Mouse (Mus musculus): ENCODE data around the gene Lrrc55. TPM values are rescaled to one million over a fixed set of nuclear protein-coding genes. Genes with fewer than 3 reads are reported as not detected.

Gene Lrrc55
- polyA plus RNA-seq, 1 experiment from 2014 or later: 1.4 TPM

DNA sequence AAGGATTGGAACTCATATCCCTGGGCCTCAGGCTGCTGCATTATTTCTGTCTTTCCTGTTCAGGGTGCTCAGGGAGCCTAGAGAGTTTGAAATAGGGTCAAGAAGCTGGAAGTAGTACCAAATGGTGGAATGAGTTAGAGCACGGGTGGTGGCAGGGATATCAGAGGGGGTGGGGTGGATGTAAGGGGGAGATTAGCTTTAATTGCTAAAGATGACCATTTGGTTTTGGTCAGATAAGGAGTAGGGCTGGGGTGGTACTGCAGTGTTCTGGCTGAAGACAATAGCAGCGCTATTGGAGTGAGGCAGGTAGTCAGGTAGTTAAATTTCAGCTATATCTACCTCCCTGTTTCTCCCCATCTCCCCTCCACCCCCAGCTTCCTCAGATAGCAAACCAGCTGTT lies 65.8 kb downstream of the Lrrc55 start:
- H3K9me3 ChIP-seq (ENCODE audit: control insufficient read depth): no peaks in the 10 kb centered on the region
- no peaks in the 10 kb centered on the region for H3K27me3 ChIP-seq (replicated peaks; ENCODE audit: control insufficient read depth, insufficient read depth, low read length)
- 16% methylated on average over 2 of the region's 2 CpGs for WGBS
- no peaks in the 10 kb centered on the region; the same call in 1 of the 2 replicates for H3K4me1 ChIP-seq (replicated peaks; ENCODE audit: control insufficient read depth, insufficient read depth, low read length)
- no peak overlapping the region for H3K9ac ChIP-seq (ENCODE audit: low read depth, low read length)
- no peak overlapping the region for H3K4me2 ChIP-seq (replicated peaks; ENCODE audit: low read depth)
- TF ChIP-seq CTCF (IDR thresholded peaks at IDR 0.05; ENCODE audit: low read depth): no peak
- ATAC-seq: no peak
- H3K36me3 ChIP-seq (ENCODE audit: control insufficient read depth, insufficient read depth): no peaks in the 10 kb centered on the region
- no peak overlapping the region for H3K27ac ChIP-seq (ENCODE audit: low read depth, low read length)
- no peak overlapping the region for H3K4me3 ChIP-seq (ENCODE audit: low read depth, low read length)

DNA sequence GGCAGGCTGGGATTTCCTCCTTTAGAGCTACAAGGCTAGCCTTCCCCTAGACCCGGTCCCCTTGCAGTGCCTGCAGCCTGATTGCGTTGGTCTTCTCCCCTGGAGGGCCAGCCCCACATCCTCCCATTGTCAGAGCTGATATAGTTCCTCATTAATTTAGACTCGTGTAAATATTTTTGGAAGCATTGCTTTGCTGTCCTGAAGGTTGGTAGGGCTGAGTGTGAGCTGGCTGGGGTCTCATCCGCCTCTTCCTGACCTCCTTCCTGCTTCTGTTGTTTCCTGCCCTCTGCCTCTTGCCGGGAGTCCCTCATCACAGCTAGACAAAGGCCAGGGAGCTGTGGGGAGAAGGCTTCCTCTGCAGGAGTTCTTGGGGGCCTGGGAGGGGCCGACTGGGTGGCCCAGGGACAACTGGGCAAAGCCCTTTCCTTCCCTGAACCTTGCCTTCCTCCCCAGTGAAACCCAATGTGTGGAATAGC lies 67.5 kb downstream of the Lrrc55 start:
- no peaks in the 10 kb centered on the region for H3K9me3 ChIP-seq (ENCODE audit: control insufficient read depth)
- H3K4me3 ChIP-seq (ENCODE audit: low read depth, low read length): no peak overlapping the region
- H3K9ac ChIP-seq (ENCODE audit: low read depth, low read length): no peak overlapping the region
- ATAC-seq: no peak
- TF ChIP-seq CTCF (IDR thresholded peaks at IDR 0.05; ENCODE audit: low read depth): no peak
- 54% methylated on average over 6 of the region's 6 CpGs for WGBS
- no peaks in the 10 kb centered on the region for H3K27me3 ChIP-seq (replicated peaks; ENCODE audit: control insufficient read depth, insufficient read depth, low read length)
- H3K36me3 ChIP-seq (ENCODE audit: control insufficient read depth, insufficient read depth): no peaks in the 10 kb centered on the region
- no peak overlapping the region for H3K4me2 ChIP-seq (replicated peaks; ENCODE audit: low read depth)
- H3K4me1 ChIP-seq (replicated peaks; ENCODE audit: control insufficient read depth, insufficient read depth, low read length): no peaks in the 10 kb centered on the region; the same call in 1 of the 2 replicates
- H3K27ac ChIP-seq (ENCODE audit: low read depth, low read length): no peak overlapping the region

DNA sequence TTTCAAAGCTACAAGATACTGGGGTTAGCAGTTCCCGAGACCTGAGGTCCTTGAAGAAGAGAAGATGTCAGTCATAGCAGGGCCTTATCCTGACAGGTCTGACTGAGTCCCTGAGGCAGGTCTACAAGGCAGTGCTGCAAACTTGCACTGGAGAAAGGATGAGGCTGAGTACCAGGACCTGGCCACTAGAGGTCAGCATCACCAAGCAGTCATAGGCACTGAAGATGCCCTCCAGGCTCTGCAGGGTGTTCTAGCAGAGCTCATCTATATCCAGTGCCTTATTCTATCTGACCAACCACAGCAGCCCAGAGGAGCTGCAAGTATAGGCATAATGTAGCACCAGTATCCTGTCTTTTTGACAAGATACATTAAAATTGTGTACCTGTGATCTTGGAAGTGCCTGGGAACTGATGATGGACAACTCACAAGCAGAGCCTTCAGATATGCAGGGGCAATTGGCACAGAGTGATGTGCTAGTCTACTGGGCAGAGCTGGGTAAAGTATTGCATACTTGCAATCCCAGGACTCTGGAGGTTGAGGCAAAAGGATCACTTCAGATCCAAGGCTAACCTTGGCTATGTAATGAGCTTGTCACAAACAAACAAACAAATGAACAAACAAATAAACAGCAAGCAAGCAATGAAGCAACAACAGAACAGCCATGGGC lies 73.0 kb downstream of the Lrrc55 start:
- TF ChIP-seq CTCF (IDR thresholded peaks at IDR 0.05; ENCODE audit: low read depth): peak; percentile 96
- Histone ChIP-seq H3K9ac (ENCODE audit: low read depth, low read length) (no peak overlapping the region), H3K36me3 (ENCODE audit: control insufficient read depth, insufficient read depth) (no peaks in the 10 kb centered on the region), H3K4me3 (ENCODE audit: low read depth, low read length) (no peak overlapping the region), H3K27ac (ENCODE audit: low read depth, low read length) (no peak overlapping the region), H3K9me3 (ENCODE audit: control insufficient read depth) (no peaks in the 10 kb centered on the region), H3K4me2 (replicated peaks; ENCODE audit: low read depth) (no peak overlapping the region), H3K27me3 (replicated peaks; ENCODE audit: control insufficient read depth, insufficient read depth, low read length) (no peaks in the 10 kb centered on the region), H3K4me1 (replicated peaks; ENCODE audit: control insufficient read depth, insufficient read depth, low read length) (no peaks in the 10 kb centered on the region)
- ATAC-seq: peak; percentile 70
- 31% methylated on average over 1 of the region's 1 CpGs for WGBS

- Histone ChIP-seq H3K9me3 (ENCODE audit: control insufficient read depth) (no peaks in the 10 kb centered on the region), H3K36me3 (ENCODE audit: control insufficient read depth, insufficient read depth) (no peaks in the 10 kb centered on the region), H3K27me3 (replicated peaks; ENCODE audit: control insufficient read depth, insufficient read depth, low read length) (no peaks in the 10 kb centered on the region), H3K4me3 (ENCODE audit: low read depth, low read length) (no peak overlapping the region), H3K27ac (ENCODE audit: low read depth, low read length) (no peak overlapping the region), H3K4me2 (replicated peaks; ENCODE audit: low read depth) (no peak overlapping the region), H3K4me1 (replicated peaks; ENCODE audit: control insufficient read depth, insufficient read depth, low read length) (no peaks in the 10 kb centered on the region), H3K9ac (ENCODE audit: low read depth, low read length) (no peak overlapping the region)
- 0 out of 2 replicates have a peak, but pooled peaks have one; percentile 2 for ATAC-seq
- WGBS: 27% methylated on average over 5 of the region's 5 CpGs
- TF ChIP-seq CTCF (IDR thresholded peaks at IDR 0.05; ENCODE audit: low read depth): peak; percentile 85
Observed at GRCm38 (mm10) chr2:85123187-85123868, 73.7 kb downstream of the Lrrc55 start.

Other genes starting within 250 kb of the Lrrc55 start
- gene Prg2, start 216.7 kb downstream of the Lrrc55 start, polyA plus RNA-seq (2015; fragmentation: Nextera tagmentation; extraction: Ambion mirVana): not detected in 2 replicates
- not detected in 2 replicates for gene Prg3, start 209.0 kb downstream of the Lrrc55 start, polyA plus RNA-seq (2015; fragmentation: Nextera tagmentation; extraction: Ambion mirVana)
- 71.9 and 73.0 TPM in 2 replicates for gene Ssrp1, start 160.0 kb downstream of the Lrrc55 start, polyA plus RNA-seq (2015; fragmentation: Nextera tagmentation; extraction: Ambion mirVana)
- 0.18 and 0.26 TPM in 2 replicates for gene P2rx3, start 159.7 kb downstream of the Lrrc55 start, polyA plus RNA-seq (2015; fragmentation: Nextera tagmentation; extraction: Ambion mirVana)
- gene Tnks1bp1, start 149.2 kb downstream of the Lrrc55 start, polyA plus RNA-seq (2015; fragmentation: Nextera tagmentation; extraction: Ambion mirVana): 18.0 and 19.5 TPM in 2 replicates
- gene Aplnr, start 61.0 kb downstream of the Lrrc55 start, polyA plus RNA-seq (2015; fragmentation: Nextera tagmentation; extraction: Ambion mirVana): 22.9 and 26.6 TPM in 2 replicates
- gene Olfr987, start 142.1 kb upstream of the Lrrc55 start, polyA plus RNA-seq (2015; fragmentation: Nextera tagmentation; extraction: Ambion mirVana): not detected in 2 replicates
- gene Olfr988, start 166.0 kb upstream of the Lrrc55 start, polyA plus RNA-seq (2015; fragmentation: Nextera tagmentation; extraction: Ambion mirVana): not detected in 2 replicates
- not detected in 2 replicates for gene Olfr992, start 212.3 kb upstream of the Lrrc55 start, polyA plus RNA-seq (2015; fragmentation: Nextera tagmentation; extraction: Ambion mirVana)
- not detected in 2 replicates for gene Olfr993, start 217.7 kb upstream of the Lrrc55 start, polyA plus RNA-seq (2015; fragmentation: Nextera tagmentation; extraction: Ambion mirVana)
- gene Olfr994, start 239.3 kb upstream of the Lrrc55 start, polyA plus RNA-seq (2015; fragmentation: Nextera tagmentation; extraction: Ambion mirVana): not detected in 2 replicates
- not detected in 2 replicates for gene Olfr995, start 246.4 kb upstream of the Lrrc55 start, polyA plus RNA-seq (2015; fragmentation: Nextera tagmentation; extraction: Ambion mirVana)

All from intestine, postnatal 0 days (tissue).